Mouse (Mus musculus) right cerebral cortex, postnatal 25 days (tissue): ENCODE results near the gene Hs2st1.

Source experiments
- DNase-seq: peaks from one replicate; pipeline ENCODE4 v3.0.0; 2022

The Hs2st1 gene

DNA sequence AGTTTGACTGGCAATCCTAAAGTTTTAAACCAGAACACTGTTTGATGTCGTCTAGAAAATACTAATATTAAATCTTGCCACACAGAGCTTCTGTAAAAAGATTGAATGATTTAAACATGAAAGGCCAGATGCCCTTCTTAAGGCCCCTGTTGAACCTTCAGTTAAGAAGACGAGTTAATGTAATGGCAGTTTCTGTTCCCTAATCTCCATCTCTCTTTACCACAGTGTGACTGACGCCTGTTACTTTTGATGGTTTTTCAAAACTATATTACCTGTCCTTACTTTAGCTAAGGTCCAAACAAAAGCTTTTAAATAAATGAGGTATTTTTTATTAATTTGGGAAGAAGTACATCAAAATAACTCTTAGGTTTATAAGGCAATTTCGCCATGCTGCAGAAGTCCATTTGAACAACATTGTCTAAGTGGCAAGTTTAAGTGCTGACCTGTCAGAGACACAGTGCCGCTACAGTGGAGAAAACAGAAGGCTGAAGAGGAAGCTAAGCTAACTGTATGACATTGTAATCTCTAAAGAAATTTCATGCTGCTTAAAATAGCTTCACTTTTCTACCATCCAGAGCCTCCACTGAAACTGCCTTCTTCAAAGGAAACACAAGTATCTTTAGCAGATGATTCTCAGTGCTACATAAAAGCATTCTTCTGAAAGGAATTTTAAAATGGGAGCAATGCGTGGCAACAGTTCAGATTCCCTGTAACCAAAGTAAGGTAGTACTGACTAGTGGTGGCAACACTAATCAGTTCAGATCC, 15.0 kb upstream of the Hs2st1 start:
- DNase-seq = no peak

DNA sequence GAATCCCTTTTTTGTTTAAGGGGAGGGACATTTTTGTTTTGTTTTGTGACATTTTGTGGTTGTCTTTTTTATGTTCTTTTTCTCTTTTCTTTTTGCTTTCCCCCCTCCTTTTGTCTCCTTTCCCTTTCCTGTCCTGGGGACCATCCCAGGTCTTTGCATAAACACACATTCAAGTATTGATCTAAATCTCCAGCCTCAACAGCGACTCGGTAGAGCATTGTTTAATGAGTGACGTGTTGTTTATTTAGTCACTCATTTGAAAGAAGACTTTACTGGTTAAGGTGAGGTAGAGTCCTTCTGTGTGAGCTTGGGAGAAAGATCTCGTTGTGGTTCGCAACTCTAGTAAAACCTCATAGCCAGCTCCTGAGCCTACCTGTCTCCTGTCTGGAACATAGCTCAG, 13.8 kb upstream of the Hs2st1 start:
- no peak for DNase-seq

DNA sequence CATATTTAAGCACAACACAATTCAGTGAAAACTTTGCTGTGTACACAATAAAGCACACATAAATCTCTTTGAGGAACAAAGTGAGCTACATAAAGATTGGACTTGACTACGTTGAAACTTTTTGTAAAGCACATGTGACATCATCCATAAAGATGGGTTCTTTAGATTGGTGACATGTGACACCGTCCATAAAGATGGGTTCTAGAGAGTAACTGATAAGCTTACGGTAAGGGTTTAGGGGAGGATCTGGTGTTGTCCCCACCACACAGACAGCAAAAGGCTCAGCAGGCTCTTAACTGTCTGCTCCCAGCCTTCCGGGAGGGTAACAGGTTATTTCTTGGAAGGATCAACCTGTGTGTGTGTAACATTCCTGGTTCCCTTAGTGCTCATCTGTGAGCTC, 12.3 kb upstream of the Hs2st1 start:
- no peak for DNase-seq

DNA sequence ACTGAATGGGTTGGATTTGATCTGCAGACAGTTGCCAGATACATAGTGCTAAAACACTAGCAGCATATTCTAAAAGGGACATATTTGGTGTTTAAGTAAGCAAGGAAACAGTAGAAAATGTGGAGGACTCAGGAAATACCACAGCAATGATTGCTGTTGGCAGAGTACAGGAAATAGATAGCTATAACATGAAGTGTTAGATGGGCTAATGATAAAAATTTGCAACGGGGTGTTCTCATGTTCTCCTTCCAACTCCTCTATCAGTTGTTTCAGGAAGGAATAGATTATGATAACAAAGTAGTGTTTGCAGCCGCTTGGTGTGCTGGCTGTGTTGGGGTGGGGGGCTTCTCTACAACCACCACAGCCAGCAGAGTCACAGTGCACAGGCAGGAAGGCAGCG, 11.9 kb upstream of the Hs2st1 start:
- no peak for DNase-seq

DNA sequence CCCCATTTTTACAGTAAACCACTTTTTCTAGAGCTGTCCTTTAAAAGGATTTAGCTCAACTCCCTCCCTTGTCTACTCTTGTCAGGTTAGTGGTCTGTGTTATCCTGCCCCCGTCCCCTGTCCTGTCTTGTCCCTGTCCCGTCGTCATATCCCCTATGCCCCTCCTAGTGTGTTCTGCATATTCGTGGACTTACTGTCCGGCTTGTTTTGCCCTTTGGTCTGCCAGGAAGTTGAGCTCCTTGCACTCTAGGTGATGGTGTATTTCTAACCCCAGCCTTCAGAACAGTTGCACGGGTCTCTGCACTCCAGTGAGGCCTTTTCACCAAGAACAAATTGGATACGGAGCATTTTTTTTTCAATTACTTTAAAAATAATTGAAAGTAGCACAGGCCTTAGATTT, 10.3 kb upstream of the Hs2st1 start:
- DNase-seq = no peak

DNA sequence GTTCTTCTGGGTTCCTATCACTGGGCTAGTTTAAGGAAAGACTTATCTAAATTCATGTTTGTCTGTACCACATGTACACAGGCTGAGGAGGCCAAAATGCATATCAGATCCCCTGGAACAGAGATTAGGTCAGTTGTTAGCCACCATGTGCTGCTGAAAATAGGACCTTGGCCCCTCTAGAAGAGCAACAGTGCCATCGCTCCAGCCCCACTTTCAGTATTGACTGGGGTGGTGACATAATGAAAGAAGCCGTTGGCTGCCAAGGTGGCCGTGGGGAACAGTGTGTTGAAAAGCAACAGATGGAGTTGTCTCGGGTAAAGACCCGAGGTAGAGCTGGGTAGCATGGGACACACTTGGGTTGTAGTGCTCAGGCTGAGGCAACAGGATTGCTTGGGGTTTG, 9.8 kb upstream of the Hs2st1 start:
- no peak for DNase-seq

DNA sequence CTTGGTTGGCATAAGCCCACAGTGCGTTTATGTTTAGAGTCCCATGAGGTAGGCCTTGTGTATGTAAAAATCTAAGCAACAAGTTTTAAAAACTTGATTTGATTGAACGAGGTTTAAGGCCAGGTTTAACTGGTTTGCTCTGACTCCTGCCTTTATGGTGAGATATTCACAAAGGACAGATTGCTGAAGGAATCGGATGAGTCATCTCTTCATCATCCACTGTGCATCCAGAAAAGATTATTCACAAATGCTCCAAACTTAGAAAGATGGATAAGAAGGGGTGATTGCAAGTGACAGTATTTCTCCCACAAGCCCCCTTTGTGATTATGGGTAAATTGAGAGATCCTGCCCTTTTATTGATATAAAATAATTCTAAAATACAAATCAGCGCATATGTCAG, 8.9 kb upstream of the Hs2st1 start:
- DNase-seq = no peak

DNA sequence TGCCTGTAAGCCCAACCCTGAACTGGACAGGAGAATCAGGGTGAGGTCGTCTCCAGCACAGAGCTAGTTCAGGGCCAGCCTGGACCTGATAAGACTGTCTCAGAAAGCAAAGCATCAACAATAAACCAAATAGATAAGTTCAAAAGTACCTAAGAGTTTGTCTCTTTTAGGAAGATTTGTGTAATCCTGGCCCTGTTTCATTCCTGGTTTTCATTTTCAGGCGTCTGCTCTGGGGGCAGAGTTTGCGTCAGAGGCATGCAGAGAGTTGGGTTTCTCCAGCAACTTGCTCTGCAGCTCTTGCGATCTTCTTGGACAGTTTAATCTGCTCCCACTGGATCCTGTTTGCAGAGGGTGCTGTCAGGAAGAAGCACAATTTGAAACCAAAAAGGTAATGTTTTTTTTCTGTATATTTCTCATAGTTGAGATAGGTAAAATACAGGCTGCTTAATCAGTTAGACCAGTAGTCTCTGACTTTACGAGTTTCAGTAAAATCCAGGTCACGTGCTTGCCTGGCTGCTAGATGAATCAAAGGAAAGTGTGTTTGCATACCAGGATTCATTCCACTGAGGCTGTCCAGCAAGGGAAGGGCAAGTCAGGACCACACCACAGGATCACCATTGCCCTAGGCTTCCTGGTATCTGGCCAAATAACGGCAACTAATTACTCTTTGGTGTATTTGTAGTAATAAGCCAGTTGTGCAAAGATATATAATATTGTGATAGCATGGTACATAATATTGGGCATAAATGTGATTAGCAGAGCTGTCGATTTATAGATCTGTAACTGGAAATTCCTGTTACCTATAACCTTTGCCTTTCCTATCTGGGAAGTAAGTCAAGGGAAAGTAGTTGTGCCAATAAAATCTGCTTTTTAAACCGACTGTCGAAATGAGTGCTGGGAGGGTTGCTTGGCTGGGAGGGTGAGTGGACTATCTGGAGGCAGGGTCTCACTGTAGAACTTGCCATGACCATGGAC, 7.7 kb upstream of the Hs2st1 start:
- DNase-seq = no peak

DNA sequence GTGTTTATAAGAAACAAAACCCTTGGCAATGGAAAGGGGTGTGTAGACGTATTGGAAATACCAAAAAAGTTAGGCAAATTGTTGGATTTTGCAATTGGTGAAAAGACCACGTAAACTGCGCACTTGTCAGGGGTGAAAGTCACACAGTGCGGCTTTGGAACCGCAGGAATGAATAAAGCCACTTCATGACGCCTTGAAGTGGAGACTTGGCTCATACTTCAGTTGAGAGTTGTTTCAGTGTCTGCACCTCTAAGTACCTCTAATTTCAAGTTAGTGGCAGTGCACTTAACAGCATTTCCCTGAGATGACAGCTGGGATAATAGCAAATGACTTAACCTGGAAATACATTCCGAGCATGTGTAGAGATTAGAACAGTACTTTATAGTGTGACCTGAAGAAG, 4.3 kb upstream of the Hs2st1 start:
- DNase-seq = no peak

DNA sequence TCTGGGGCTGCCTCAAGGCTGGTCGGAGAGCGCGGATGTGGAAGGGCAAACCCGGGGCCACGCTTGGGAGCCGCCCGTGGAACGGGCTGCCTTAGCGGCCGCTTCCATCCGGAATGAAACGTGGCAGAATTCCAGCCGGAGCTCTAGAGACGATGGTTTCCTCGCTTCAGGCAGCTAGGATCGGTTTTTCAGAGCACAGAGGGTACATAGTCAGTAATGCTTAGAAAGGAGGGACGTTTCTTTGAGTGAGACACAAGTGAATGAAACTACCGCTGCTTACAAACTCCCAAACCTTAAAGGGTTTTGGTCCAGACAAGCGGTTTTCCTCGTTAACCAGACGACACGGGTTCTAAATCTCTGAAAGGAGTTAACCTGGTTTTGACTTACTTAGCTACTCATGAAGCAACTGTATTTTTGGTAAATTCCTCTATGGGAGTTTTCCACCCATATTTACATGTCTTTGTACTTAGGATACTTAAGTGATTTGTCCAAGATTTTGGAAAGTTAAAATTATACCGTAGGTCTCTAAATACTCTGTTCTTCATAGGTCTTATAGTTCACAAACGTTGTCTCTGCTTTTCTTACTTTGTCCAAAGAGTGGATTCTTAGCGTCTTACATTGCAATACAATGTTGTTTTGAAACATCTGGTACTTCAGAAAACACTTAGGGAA, 971 bp upstream of the Hs2st1 start:
- DNase-seq = no peak

DNA sequence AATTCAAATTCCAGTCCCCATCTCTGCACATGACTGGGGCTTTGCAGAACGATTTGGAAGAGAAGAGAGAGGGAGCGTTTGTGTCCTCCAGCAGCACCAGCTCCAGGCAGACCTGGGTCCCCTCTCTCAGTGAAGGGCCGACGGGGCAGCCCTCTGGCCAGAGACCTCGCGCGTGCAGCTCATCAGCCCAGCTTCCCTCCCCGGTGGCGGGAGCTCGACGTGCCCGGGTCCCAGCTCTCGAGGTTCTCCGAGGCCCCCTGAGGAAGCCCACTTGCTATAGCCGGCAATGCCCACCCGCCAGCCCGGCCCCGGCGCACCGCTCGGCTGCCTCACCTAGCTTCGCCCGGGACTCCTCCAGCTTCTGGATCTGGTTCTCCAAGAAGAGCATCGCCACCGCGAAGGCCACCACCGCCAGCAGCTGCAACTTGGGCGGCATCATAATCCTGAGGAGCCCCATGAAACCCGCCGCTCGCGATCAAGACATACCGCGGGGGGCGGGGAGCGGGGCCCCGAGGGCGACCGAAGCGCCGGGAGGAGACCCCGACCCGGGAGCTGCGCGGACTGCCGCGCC, 495 bp downstream of the Hs2st1 start:
- no peak for DNase-seq

DNA sequence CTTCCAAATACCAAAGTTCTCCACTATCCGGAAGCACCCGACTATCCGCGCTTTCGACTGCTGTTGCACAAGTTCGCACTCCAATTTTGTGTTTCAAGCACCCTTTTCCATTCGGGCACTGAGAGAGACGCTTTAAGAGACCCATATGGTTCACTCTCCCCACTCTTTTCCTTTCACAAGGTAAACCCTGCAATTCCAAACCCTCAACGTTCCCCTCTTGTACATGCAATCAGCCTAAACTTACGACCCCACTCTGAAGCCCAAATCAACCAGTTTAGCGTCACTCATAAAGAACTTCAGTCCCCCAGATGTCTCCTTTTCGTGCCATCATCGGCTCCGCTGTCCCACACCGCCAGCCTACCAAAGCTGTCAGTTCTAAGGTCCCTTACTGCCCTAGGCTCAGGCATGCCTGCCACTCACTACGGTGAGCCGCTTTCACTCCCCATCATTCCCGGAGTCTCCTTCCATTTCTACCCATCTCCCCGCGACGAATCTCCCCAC, 1.1 kb downstream of the Hs2st1 start:
- DNase-seq = no peak

DNA sequence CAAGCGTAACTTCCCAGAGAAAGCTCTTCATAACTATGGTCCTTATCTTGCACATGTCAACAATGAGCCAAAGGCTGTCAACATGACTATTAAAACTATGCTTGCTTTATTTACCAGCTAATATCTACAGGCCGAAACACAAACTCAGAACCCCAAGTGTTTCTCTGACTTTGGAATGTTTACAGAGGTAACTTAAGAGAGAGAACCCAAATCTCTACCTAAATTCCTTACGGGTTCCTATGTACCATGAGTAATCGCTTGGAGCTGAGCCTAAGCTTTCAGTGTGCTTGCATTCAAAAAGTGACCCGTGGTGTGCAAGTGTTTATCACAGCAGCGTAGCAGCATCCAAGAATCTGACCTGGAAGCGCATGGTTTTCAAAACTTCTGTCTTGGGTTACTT, 4.8 kb downstream of the Hs2st1 start:
- no peak for DNase-seq

DNA sequence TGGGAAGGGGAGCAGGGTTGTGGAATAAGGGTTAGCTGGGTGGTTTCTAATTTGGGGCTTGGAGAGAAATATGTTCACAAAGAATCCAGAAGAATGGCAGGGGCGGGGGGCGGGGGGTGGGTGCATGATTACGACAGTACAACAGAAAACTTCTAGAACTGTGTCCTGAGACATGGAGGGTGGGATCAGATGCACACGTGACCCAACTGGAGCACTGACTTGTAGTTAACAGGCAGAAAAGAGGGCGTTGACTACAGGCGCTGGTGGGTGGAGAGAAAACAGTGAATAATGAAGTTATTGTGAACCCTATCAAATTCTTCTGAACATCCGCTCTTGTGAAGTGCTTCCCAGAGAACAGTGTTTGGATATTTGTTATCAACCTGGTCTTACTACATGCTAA, 6.1 kb downstream of the Hs2st1 start:
- no peak for DNase-seq

DNA sequence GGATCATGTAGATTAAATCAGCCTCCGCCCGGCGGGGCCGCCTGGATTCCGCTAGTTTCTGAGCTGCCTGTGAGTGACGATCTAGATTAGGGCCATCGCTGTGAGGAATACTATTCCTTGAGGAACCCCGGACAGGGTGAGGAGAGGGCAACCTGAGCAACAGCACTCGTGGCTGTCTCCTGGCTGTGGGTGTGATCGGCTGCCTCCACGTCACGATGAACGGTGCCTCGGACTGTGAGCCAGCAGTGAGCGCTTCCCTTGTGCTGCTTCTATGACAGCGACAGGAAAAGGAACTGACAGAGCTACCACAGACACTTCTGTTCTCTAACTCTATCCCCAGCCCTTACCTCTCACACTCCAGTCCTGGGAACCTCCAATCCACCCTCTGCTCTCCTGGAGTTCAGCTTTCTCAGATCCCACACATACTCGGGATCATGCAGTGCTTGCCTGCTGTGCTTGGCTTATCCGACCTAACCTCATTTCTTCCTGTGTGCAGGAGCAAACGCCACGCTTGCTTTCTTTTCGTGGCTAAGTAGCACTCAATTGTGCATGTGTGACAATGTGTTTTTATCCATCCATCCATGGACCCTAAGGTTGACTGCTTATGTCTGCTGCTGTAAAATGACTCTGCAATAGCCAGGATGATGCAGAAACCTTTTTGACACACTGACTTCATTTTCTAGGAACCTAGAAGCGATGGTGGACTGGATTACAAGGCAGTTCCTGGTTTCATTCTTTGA, 8.3 kb downstream of the Hs2st1 start:
- DNase-seq = no peak

DNA sequence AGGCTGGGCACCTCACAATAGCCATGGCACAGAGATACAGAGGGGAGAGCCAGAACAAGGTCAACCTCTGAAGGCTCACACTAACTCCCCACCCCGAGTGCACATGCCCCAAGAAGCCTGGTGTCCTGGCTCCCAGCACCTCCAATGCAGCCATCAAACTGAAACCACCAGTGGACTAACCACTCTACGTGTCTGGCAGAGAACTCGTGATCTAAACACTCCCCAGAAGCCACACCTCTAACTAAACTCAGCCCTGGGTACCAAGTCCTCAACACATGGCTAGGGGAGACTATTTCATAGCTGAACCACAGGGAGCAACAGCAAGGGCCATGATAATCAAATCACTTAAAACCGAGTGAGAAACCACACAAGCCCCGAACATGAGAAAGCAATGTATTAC, 11.7 kb downstream of the Hs2st1 start:
- no peak for DNase-seq

DNA sequence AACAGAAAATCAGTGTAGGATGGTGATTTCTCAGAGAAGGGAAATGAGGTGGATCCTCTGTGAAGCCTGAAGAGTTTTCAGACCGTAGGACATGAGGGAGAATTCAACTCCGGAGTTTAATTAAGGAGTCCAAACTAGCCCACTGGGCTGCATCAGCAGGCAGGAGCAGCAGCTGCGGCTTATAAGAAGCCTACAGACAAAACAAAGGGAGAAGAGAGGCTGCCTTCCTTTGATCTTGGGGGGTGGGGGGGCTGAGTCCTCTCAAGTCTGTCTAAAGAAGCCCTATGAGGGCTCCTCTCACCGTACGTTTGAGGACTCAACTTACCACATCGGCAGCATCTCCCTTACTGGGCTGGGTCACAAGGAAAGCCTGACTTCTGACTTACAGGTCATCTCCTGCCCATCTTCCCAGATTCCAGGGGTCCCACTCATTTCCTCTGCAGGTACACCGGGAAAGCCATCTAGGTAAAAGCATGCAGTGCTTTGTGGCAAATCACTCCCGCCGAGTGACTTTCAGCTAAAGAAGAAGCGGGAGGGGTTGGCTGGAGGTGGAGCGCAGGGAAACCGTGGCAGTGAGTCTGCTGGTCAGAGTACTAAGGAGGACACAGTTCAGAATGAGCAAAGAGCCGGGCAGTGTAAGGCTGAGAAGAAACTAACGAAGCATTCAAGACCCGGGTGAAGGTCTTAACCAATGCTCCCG, 13.2 kb downstream of the Hs2st1 start:
- DNase-seq = no peak

DNA sequence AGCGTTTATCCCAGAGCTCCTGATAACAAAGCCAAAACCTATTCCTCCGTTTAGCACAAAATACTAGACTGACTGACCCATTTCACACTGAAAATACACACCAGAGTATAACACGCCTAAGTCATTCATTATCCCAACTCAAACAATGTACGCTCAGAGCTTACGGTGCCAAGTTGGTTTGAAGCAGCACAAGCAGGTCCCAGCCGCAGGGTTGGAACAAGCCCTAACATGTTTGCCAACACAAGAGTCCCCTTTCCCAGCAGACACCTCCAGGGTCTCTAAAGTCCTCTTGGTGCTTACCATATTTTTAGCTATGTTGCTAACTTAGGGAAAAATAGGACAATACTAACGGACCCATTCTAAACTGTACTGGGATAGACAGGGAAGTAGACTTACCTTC, 14.8 kb downstream of the Hs2st1 start:
- no peak for DNase-seq

DNA sequence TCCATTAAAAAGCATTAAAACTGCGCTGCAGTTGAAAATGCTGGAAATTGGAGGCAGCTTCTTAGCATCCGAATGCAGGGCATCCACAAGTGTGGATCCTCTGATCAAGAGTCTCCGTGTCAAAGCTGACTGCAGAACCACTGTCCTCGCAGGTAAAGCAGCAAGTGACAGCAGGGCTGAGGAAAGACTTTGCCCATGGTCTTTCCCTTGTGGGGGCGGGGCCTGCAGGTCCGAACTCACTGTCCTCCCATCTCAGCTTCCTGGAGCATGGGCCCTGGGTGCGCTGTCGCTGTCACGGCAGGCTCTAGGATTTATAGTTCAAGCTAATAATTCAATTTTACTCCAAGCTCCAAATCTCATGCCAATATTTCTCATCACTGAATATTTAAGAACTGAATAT, 15.5 kb downstream of the Hs2st1 start:
- no peak for DNase-seq

DNA sequence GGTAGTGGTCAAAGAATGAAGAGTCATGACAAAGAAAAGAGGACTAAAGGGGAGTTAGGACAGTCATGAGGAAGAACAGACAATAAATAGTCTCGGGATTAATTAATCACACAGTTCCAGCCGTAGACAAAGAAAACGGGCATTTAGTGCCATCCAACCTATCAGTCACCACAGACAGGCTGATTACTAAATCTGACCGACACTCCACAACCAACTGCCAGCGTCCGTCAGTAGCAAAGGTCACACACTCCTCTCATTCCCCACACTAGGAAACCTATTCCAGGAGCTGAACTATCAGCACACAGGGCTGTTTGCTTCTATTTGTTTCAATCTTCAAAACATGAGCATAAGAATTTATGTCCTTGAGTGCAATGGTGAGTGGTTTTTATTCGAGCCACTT, 16.0 kb downstream of the Hs2st1 start:
- no peak for DNase-seq

DNA sequence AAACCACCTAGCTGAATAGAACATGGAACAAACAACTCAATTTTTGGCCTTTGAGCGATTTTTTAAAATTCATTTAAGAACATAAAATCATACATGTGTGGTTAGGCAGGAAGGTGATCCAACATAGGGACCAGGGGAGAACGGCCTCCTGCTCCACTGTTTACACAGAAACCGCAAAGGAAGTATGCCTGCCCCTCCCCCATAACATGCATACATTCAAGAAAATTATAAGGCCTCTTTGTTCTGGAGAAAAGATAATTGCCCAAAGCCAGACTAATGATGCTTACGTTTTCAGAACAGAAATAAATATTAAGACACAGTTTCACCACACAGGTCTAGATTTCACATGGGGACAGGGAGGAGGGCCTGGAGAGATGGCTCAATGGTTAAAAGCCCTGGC, 18.6 kb downstream of the Hs2st1 start:
- no peak for DNase-seq

DNA sequence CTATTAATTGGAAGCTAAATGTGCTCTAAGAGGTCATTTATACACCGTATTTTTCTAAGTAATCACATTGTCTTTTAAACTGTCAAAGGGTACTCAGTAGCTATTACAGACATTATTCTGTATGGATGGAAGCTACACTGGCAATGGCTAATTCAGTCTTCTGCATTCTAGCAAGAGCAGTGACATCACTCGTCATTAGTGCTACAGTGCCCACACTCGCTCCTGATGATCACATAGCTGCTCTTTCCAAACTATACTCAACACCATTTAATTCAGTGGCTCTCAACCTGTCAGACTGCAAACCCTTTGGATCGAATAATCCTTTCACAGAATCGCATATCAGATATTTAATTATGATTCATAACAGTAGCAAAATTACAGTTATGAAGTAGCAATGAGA, 19.3 kb downstream of the Hs2st1 start:
- no peak for DNase-seq
